Mouse (Mus musculus): ENCODE results near the gene Atp8a1. TPM values are rescaled to one million over a fixed set of nuclear protein-coding genes. Genes with fewer than 3 reads are reported as not detected.

Atp8a1 gene
- polyA plus RNA-seq, 1 experiment: 20.6 TPM

GRCm38 (mm10) chr5:67797006-67797958 lies 50.0 kb downstream of the Atp8a1 start:
- H3K4me1 ChIP-seq (ENCODE audit: control insufficient read depth, insufficient read depth, low read length): peaks cover 2% of the 10 kb centered on the region
- H3K27me3 ChIP-seq (ENCODE audit: control insufficient read depth, insufficient read depth, low read length, poor library complexity, severe bottlenecking): no peaks in the 10 kb centered on the region
- H3K9ac ChIP-seq (ENCODE audit: low read depth, poor library complexity, severe bottlenecking): no peak overlapping the region
- TF ChIP-seq POLR2A (IDR thresholded peaks at IDR 0.05; ENCODE audit: insufficient read depth, low read length) (no peak), EP300 (IDR thresholded peaks at IDR 0.05; ENCODE audit: insufficient read depth, low read depth, low read length) (no peak), CTCF (IDR thresholded peaks at IDR 0.05; ENCODE audit: low read depth, low read length) (no peak)
- H3K9me3 ChIP-seq (replicated peaks; ENCODE audit: control insufficient read depth, insufficient read depth, low read length, poor library complexity, severe bottlenecking): no peaks in the 10 kb centered on the region
- H3K36me3 ChIP-seq (ENCODE audit: control insufficient read depth, insufficient read depth, low read length, poor library complexity, severe bottlenecking): no peaks in the 10 kb centered on the region
- H3K4me3 ChIP-seq (ENCODE audit: low read depth, low read length): no peak overlapping the region
- H3K27ac ChIP-seq (ENCODE audit: insufficient read depth, low read length): no peak overlapping the region

GRCm38 (mm10) chr5:67794129-67794800 lies 53.0 kb downstream of the Atp8a1 start:
- no peak overlapping the region for H3K9ac ChIP-seq (ENCODE audit: low read depth, poor library complexity, severe bottlenecking)
- no peak overlapping the region for H3K4me3 ChIP-seq (ENCODE audit: low read depth, low read length)
- no peaks in the 10 kb centered on the region for H3K27me3 ChIP-seq (ENCODE audit: control insufficient read depth, insufficient read depth, low read length, poor library complexity, severe bottlenecking)
- H3K36me3 ChIP-seq (ENCODE audit: control insufficient read depth, insufficient read depth, low read length, poor library complexity, severe bottlenecking): no peaks in the 10 kb centered on the region
- TF ChIP-seq POLR2A (IDR thresholded peaks at IDR 0.05; ENCODE audit: insufficient read depth, low read length) (no peak), EP300 (IDR thresholded peaks at IDR 0.05; ENCODE audit: insufficient read depth, low read depth, low read length) (no peak), CTCF (IDR thresholded peaks at IDR 0.05; ENCODE audit: low read depth, low read length) (no peak)
- no peak overlapping the region for H3K27ac ChIP-seq (ENCODE audit: insufficient read depth, low read length)
- H3K9me3 ChIP-seq (replicated peaks; ENCODE audit: control insufficient read depth, insufficient read depth, low read length, poor library complexity, severe bottlenecking): no peaks in the 10 kb centered on the region
- H3K4me1 ChIP-seq (ENCODE audit: control insufficient read depth, insufficient read depth, low read length): no peaks in the 10 kb centered on the region

GRCm38 (mm10) chr5:67782775-67783174 lies 64.5 kb downstream of the Atp8a1 start:
- TF ChIP-seq POLR2A (IDR thresholded peaks at IDR 0.05; ENCODE audit: insufficient read depth, low read length): no peak
- Histone ChIP-seq H3K9me3 (replicated peaks; ENCODE audit: control insufficient read depth, insufficient read depth, low read length, poor library complexity, severe bottlenecking) (no peaks in the 10 kb centered on the region), H3K27me3 (ENCODE audit: control insufficient read depth, insufficient read depth, low read length, poor library complexity, severe bottlenecking) (no peaks in the 10 kb centered on the region), H3K9ac (ENCODE audit: low read depth, poor library complexity, severe bottlenecking) (no peak overlapping the region), H3K36me3 (ENCODE audit: control insufficient read depth, insufficient read depth, low read length, poor library complexity, severe bottlenecking) (no peaks in the 10 kb centered on the region), H3K4me3 (ENCODE audit: low read depth, low read length) (no peak overlapping the region), H3K27ac (ENCODE audit: insufficient read depth, low read length) (no peak overlapping the region), H3K4me1 (ENCODE audit: control insufficient read depth, insufficient read depth, low read length) (no peaks in the 10 kb centered on the region)

DNA sequence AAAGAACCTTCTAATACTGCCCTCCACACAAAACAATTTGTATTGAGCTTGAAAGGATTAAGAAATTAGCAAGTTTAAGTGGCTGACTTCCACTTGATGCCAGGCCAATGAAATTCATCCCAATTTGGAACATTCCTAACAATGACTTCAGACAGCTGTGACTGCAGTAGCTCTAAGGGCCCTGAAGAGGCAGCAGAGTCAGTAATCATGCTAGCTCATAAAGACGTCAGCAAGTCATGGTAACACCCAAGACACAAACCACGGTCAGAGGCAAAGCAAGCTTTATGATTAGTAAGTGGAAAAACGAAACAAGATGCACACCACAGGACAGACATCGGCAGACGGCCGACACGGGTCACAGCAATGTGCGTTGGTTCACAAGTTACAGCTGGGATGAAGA lies 69.2 kb downstream of the Atp8a1 start:
- TF ChIP-seq CTCF (IDR thresholded peaks at IDR 0.05; ENCODE audit: low read depth, low read length): no peak
- TF ChIP-seq POLR2A (IDR thresholded peaks at IDR 0.05; ENCODE audit: insufficient read depth, low read length): no peak
- no peak for TF ChIP-seq EP300 (IDR thresholded peaks at IDR 0.05; ENCODE audit: insufficient read depth, low read depth, low read length)
- H3K9ac ChIP-seq (ENCODE audit: low read depth, poor library complexity, severe bottlenecking): no peak overlapping the region
- no peaks in the 10 kb centered on the region for H3K9me3 ChIP-seq (replicated peaks; ENCODE audit: control insufficient read depth, insufficient read depth, low read length, poor library complexity, severe bottlenecking)
- H3K36me3 ChIP-seq (ENCODE audit: control insufficient read depth, insufficient read depth, low read length, poor library complexity, severe bottlenecking): no peaks in the 10 kb centered on the region
- no peaks in the 10 kb centered on the region for H3K27me3 ChIP-seq (ENCODE audit: control insufficient read depth, insufficient read depth, low read length, poor library complexity, severe bottlenecking)
- no peak overlapping the region for H3K4me3 ChIP-seq (ENCODE audit: low read depth, low read length)
- H3K27ac ChIP-seq (ENCODE audit: insufficient read depth, low read length): no peak overlapping the region
- no peaks in the 10 kb centered on the region for H3K4me1 ChIP-seq (ENCODE audit: control insufficient read depth, insufficient read depth, low read length)

DNA sequence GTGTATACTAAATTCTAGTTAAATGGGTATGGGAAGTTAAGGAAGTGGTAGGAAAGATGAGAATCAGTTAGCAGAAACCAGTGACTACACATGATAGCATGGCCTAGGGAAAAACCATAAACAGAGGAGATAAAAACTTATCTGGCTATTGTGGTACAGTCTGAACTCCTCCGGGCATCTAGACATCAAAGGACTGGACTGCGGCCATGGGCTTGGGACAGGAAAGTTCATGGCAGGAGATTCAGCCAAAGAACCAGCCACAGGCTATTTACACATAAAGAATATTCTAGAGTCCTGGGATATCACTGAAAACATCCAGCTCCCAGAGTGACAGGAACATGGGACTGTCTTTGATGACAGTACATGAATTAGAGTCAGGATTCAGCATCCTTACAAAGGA lies 73.0 kb downstream of the Atp8a1 start:
- Histone ChIP-seq H3K27me3 (ENCODE audit: control insufficient read depth, insufficient read depth, low read length, poor library complexity, severe bottlenecking) (no peaks in the 10 kb centered on the region), H3K27ac (ENCODE audit: insufficient read depth, low read length) (no peak overlapping the region), H3K9me3 (replicated peaks; ENCODE audit: control insufficient read depth, insufficient read depth, low read length, poor library complexity, severe bottlenecking) (no peaks in the 10 kb centered on the region), H3K4me3 (ENCODE audit: low read depth, low read length) (no peak overlapping the region), H3K4me1 (ENCODE audit: control insufficient read depth, insufficient read depth, low read length) (no peaks in the 10 kb centered on the region), H3K36me3 (ENCODE audit: control insufficient read depth, insufficient read depth, low read length, poor library complexity, severe bottlenecking) (no peaks in the 10 kb centered on the region), H3K9ac (ENCODE audit: low read depth, poor library complexity, severe bottlenecking) (no peak overlapping the region)
- no peak for TF ChIP-seq EP300 (IDR thresholded peaks at IDR 0.05; ENCODE audit: insufficient read depth, low read depth, low read length)
- TF ChIP-seq POLR2A (IDR thresholded peaks at IDR 0.05; ENCODE audit: insufficient read depth, low read length): no peak
- TF ChIP-seq CTCF (IDR thresholded peaks at IDR 0.05; ENCODE audit: low read depth, low read length): no peak

GRCm38 (mm10) chr5:67768708-67769107 lies 78.5 kb downstream of the Atp8a1 start:
- Histone ChIP-seq H3K27ac (ENCODE audit: insufficient read depth, low read length) (no peak overlapping the region), H3K9me3 (replicated peaks; ENCODE audit: control insufficient read depth, insufficient read depth, low read length, poor library complexity, severe bottlenecking) (no peaks in the 10 kb centered on the region), H3K36me3 (ENCODE audit: control insufficient read depth, insufficient read depth, low read length, poor library complexity, severe bottlenecking) (no peaks in the 10 kb centered on the region), H3K4me1 (ENCODE audit: control insufficient read depth, insufficient read depth, low read length) (no peaks in the 10 kb centered on the region), H3K4me3 (ENCODE audit: low read depth, low read length) (no peak overlapping the region), H3K27me3 (ENCODE audit: control insufficient read depth, insufficient read depth, low read length, poor library complexity, severe bottlenecking) (no peaks in the 10 kb centered on the region), H3K9ac (ENCODE audit: low read depth, poor library complexity, severe bottlenecking) (no peak overlapping the region)
- TF ChIP-seq EP300 (IDR thresholded peaks at IDR 0.05; ENCODE audit: insufficient read depth, low read depth, low read length) (no peak), CTCF (IDR thresholded peaks at IDR 0.05; ENCODE audit: low read depth, low read length) (no peak), POLR2A (IDR thresholded peaks at IDR 0.05; ENCODE audit: insufficient read depth, low read length) (no peak)
